Comparison of ENCODE assay signal across 22 mouse cellular contexts in the genomic region with DNA sequence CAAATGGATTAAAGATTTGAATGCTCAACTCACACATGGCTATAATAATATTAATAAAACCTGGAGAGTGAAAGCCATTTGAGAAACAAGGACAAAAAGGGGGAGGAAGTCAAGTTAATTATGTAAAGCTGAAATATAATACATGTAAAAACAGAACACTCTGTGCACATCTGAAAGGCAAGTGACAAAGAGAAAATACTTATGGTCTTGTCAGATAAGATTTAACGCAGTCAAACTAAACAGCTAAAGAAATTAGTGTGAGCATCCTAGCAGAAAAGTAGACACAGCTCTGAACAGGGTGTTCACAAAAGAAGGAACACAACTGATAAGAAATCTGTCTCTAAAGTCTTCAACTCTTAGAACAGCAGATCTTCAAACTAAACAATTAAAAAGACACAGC. TPM values are rescaled to one million over a fixed set of nuclear protein-coding genes. Genes with fewer than 3 reads are reported as not detected.
A peak's percentile ranks its signal among the peaks of the same experiment; 100 is the strongest.
DNase-seq lines count a peak whose midpoint lies in the region; ATAC-seq and TF ChIP-seq lines count a peak whose summit lies in the region.
"Had no signal": no experiment of that assay in that cellular context is flagged by ENCODE, and none has a peak within 500 bp of the region (broad histone marks: within the 10 kb centered on the region; RNA-seq: fewer than 3 reads in every experiment).

No protein-coding gene starts in this region.

- no peak overlapping the region for H3K9ac ChIP-seq in lung, embryonic 14.5 days
- no peak overlapping the region for H3K9ac ChIP-seq in lung, postnatal 0 days (replicated peaks; ENCODE audit: low read depth)

- H3K4me3 ChIP-seq in layer of hippocampus, adult 2 months = no peak overlapping the region
- H3K4me3 ChIP-seq in lung, embryonic 14.5 days (ENCODE audit: low read depth, low read length) = no peak overlapping the region
- H3K4me3 ChIP-seq in lung, postnatal 0 days (ENCODE audit: low read depth, low read length) = no peak overlapping the region

- H3K27me3 ChIP-seq in lung, embryonic 14.5 days (ENCODE audit: insufficient read depth, low read length) = no peaks in the 10 kb centered on the region
- no peaks in the 10 kb centered on the region for H3K27me3 ChIP-seq in lung, postnatal 0 days (replicated peaks; ENCODE audit: insufficient read depth, low read length)
- H3K27me3 ChIP-seq: CH12.LX had no signal

- peak; percentile 73 for TF ChIP-seq EP300 in lung, postnatal 0 days (IDR thresholded peaks at IDR 0.05)

- TF ChIP-seq CTCF in layer of hippocampus, adult 2 months (conservative IDR thresholded peaks at IDR 0.05) = no peak
- no peak for TF ChIP-seq CTCF in lung, embryonic 14.5 days (IDR thresholded peaks at IDR 0.05; ENCODE audit: low read depth)
- no peak for TF ChIP-seq CTCF in lung, postnatal 0 days (IDR thresholded peaks at IDR 0.05)

- H3K4me1 ChIP-seq in lung, embryonic 14.5 days (ENCODE audit: insufficient read depth) = peaks cover 12% of the 10 kb centered on the region
- 0 out of 2 replicates have a peak, but pooled peaks cover 3% of the 10 kb centered on the region for H3K4me1 ChIP-seq in lung, postnatal 0 days (ENCODE audit: insufficient read depth, low read depth, low read length)

- no peak for ATAC-seq in lung, embryonic 14.5 days (ENCODE audit: insufficient read depth)
- ATAC-seq in lung, postnatal 0 days = peak; percentile 54
- ATAC-seq: activated CD4-positive, CD25-positive, alpha-beta regulatory T cell, adult 4 months; CD4-positive, CD25-positive, alpha-beta regulatory T cell, adult 4 months; Patski had no signal

- no peak overlapping the region for H3K4me2 ChIP-seq in lung, embryonic 14.5 days
- no peak overlapping the region for H3K4me2 ChIP-seq in lung, postnatal 0 days (replicated peaks; ENCODE audit: low read depth, low read length)

- H3K27ac ChIP-seq in layer of hippocampus, adult 2 months = peak overlapping the region; percentile 53; the same call in 1 of the 2 replicates
- peak overlapping the region; percentile 36; the same call in 1 of the 2 replicates for H3K27ac ChIP-seq in lung, embryonic 14.5 days (ENCODE audit: low read depth)
- 0 out of 2 replicates have a peak overlapping the region, but pooled peaks have one; percentile 7 for H3K27ac ChIP-seq in lung, postnatal 0 days (ENCODE audit: low read length)

- H3K9me3 ChIP-seq in lung, embryonic 14.5 days (ENCODE audit: low read depth, low read length) = no peaks in the 10 kb centered on the region
- no peaks in the 10 kb centered on the region for H3K9me3 ChIP-seq in lung, postnatal 0 days (ENCODE audit: low read length)

- 24% methylated on average over 1 of the region's 1 CpGs for WGBS in lung, embryonic 14.5 days
- 38% methylated on average over 1 of the region's 1 CpGs for WGBS in lung, postnatal 0 days

- H3K36me3 ChIP-seq in lung, embryonic 14.5 days (ENCODE audit: insufficient read depth) = no peaks in the 10 kb centered on the region
- H3K36me3 ChIP-seq in lung, postnatal 0 days (ENCODE audit: insufficient read depth, low read length) = no peaks in the 10 kb centered on the region
- H3K36me3 ChIP-seq: G1E had no signal

- no peak for DNase-seq in layer of hippocampus, adult 2 months (ENCODE audit: low spot score in 2 of 2)
- DNase-seq in layer of hippocampus, postnatal 25 days (ENCODE audit: extremely low spot score in 1 of 2, low spot score in 1 of 2) = no peak
- no peak for DNase-seq in lung, embryonic 14.5 days
- no peak for DNase-seq in lung, postnatal 4 days
- peak; percentile 64 for DNase-seq in lung, postnatal 0 days (ENCODE audit: low spot score)
- no peak for DNase-seq in lung, postnatal 36 days
- DNase-seq: adrenal gland, adult 2 months; adrenal gland, adult 8-10 months; adrenal gland, postnatal 10 days; adrenal gland, postnatal 14 days; adrenal gland, postnatal 25 days; adrenal gland, postnatal 36 days; B cell, adult 2 months; cerebellum, adult 11 months; cerebellum, adult 11-12 months; cerebellum, adult 18-20 months had no signal

RNA-seq across cellular contexts. Expression of a gene that starts 38.2 kb away (rescaled TPM):
- 10 to 100 TPM; 36.8 to 39.4 TPM for total RNA-seq in layer of hippocampus, adult 2 months (2021)
- total RNA-seq in layer of hippocampus, postnatal 25 days (2021) = 10 to 100 TPM; 30.9 to 36.8 TPM
- polyA plus RNA-seq in lung, embryonic 14.5 days (2014; fragmentation: Nextera tagmentation; extraction: Ambion mirVana) = 4.9 and 6.8 TPM in 2 replicates
- polyA plus RNA-seq in lung, postnatal 0 days (2015; fragmentation: Nextera tagmentation; extraction: Ambion mirVana) = 20.8 and 23.6 TPM in 2 replicates
- total RNA-seq: CH12.LX, MEL had no signal
- polyA plus RNA-seq: G1E had no signal
